Mouse (Mus musculus): ENCODE measurements around the gene Galc.
A peak's percentile ranks its signal among the peaks of the same experiment; 100 is the strongest.

Galc gene

DNA sequence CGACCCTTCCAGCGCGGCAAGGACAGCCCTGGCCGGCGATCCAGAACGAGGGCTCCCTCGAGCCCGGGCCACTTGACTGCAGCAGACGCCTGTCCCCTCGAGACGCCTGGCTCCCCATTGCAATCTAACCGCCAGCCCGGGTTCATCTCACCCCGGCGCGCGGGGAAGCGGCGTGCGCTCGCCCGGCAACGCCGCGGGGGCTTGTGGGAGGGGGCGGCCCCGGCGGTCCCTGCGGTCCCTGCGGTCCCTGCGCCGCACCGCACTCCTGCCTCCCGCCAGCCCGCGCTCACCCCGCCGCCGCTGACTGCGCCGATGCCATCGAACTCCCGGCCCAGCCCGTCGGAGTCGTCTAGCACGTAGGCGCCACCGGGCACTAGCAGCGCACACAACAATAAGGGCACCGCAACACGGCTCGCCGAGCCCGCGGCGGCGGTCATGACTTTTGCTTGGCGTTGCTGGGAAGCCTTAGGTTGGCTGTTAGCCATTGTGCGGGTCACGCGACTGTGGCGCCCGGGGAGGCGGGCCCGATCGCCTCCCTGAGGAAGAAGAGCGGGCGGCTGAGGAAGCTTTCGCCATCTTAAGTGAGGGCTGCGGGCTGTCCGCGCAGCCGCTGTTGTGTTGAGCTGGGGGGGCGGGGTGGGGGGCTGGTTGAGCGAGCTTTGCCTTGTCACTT, at the start of gene Galc:
Galc (minus strand) TSS at position 615 of the 673 bp plus-strand sequence.
- peak; percentile 86 for DNase-seq (ENCODE audit: low spot score)

DNA sequence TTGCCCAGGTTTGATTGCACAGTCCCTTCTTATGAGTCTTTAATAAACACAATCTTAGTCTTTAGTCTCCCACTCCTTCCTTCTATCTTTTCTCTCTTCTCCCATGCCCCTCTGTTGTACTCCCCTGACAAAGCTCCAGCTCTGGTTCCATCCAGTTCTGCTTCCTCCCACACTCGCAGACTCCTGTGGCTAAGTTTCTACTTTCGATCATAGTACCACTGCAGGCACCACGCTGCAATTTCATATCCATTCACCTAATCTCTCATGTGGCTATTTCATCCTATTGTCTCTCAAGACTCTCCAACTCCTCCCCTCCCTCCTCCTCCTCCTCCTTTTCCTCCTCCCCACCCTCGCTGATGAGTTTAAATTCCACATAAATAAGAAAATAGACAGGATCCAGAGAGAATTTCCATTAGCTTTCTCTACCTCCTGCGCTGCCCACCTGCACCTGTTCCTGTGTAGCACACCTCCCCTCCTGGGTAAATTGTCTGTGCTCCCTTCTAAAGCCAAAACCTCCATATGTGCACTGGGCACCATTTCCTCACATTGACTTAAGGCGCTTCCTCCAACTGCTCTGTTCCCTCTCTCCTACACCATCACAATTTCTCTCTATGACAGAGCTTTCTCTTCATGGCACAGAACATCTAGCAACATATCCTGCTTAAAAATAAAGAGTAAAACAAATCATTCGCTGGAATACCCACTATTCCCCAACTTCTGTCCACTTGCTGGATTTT, 48.1 kb upstream of the Galc start:
- DNase-seq (ENCODE audit: low spot score), result no peak

DNA sequence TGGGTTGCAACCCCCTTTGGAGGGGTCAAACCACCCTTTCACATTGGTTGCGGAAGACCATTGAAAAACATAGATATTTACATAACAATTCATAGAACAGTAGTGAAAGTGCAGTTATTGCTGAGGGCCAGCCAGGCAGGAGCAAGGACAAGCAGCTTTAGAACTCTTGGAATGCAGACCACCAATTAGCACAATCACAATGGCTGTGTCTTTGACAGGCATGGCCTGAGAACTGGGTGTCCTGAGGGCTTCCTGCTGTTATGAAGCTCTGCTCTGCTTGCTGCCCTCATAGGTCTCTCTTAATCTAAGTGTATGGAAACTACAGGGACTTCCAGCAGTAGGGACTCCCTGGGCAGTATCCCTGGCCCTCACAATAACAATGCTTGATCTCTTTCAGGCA, 43.8 kb upstream of the Galc start:
- DNase-seq (ENCODE audit: low spot score), result no peak

DNA sequence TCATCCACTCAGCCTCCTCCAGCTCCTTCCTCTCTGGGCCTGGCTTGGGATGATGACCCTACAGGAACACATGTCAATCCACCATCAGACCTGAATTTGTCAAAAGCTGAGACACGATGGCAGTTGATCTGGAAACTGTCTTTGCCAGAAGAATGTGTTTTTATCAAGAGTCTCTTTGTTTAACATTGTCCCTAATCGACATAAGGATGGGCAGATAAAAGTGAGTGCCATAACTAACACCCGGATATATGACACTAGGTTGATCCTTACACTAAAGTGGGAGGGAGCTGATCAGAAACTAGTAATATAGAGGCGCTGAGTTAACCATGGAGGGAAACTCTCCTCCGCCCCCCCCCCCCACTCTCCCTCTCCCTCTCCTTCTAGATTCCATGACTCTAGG, 42.7 kb upstream of the Galc start:
- no peak for DNase-seq (ENCODE audit: low spot score)

GRCm38 (mm10) chr12:98294241-98294640, 35.0 kb upstream of the Galc start:
- no peak for DNase-seq (ENCODE audit: low spot score)

DNA sequence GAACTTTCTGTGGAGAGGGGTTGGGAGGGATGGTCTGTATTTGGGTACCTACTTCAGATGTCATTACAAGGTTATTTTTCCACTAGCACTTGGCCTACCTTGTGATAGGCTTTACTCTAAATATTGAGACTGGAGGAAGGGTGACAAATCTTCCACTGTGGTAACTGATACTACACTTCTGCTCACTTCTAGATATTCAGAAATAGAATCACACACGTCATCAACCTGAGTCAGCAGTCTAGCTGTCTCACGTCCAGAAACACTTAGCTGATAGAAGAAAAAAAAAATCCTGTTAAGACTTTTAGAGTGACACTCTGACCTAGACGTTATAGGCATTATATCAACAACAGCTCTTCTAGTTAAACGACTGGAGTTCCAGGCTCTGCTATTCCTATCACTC, 33.0 kb upstream of the Galc start:
- DNase-seq (ENCODE audit: low spot score), result no peak

DNA sequence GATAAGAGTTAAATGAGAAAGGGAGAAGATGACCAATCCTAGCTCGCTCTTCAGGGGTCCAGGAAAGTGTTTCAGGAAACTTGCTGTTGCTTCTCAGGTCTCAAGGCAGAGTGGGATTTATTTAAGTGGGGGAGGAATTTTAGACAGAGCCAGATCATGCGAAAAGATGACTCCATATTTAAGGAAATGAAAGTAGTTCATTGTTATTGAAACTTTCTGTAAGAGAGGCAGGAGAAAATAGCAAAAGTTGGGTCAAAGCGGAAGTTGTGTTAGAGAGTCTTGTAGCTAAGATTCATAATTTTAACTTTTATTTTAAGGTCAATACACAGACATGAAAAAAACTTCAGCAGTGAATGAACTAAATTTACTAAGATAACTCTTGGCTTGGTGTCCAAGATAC, 31.2 kb upstream of the Galc start:
- no peak for DNase-seq (ENCODE audit: low spot score)

- DNase-seq (ENCODE audit: low spot score), result no peak
Measured at GRCm38 (mm10) chr12:98284477-98284876, 25.2 kb upstream of the Galc start.

DNA sequence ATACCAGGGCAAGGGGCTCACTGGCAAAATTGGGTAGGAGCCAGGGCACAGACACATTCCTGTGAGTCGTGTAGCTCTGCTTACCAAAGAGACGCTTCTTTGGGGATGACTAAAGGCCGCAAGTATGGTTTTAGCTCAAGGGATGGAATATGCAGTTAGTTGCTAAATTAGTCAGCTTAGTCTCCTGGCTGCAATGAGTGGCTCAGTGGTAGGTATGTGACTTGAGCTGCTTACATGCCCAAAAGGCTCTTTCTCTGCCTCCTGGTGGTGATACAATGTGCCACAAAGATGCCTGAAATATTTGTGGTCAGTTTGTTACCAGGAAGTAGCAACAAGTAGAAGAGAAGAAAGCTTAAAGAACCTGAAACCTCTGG, 24.2 kb upstream of the Galc start:
- no peak for DNase-seq (ENCODE audit: low spot score)

GRCm38 (mm10) chr12:98282776-98283486, 23.7 kb upstream of the Galc start:
- no peak for DNase-seq (ENCODE audit: low spot score)

GRCm38 (mm10) chr12:98280996-98281395, 21.7 kb upstream of the Galc start:
- no peak for DNase-seq (ENCODE audit: low spot score)

GRCm38 (mm10) chr12:98280530-98280929, 21.3 kb upstream of the Galc start:
- peak; percentile 50 for DNase-seq (ENCODE audit: low spot score)

- no peak for DNase-seq (ENCODE audit: low spot score)
Measured at GRCm38 (mm10) chr12:98272433-98272832, 13.2 kb upstream of the Galc start.

DNA sequence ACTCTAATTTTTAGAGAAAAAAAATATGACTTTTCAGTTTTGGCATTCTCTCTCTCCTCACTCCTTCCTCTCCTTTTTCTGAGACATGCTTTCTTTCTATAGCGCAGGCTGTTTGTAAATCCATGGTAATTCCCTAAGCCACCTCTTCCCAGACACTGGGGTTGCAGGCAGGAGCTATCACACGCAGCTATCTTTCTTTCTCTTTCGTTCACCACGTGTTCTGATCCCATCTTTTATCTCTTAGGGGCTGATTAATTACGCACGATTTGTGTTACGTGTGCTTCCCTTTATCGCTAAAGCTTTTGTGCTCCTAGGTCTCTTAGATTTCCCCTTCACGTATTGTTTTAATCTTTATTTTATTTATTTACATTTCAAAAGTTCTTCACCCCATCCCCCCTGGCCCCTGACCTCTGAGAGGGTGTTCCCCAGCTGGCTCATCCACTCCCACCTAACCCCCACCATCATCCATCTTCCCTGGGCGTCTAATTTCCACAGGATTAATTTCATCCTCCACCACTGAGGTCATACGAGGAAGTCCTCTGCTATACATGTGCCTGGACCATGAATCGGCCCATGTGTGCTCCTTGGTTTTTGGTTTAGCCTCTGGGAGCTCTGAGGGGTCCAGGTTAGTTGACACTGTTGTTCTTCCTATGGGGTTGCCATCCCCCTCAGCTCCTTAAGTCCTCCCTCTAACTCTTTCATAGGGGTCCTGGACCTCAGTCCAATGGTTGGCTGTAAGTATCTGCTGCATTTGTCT, 11.7 kb upstream of the Galc start:
- DNase-seq (ENCODE audit: low spot score), result no peak

- no peak for DNase-seq (ENCODE audit: low spot score)
Measured at GRCm38 (mm10) chr12:98269791-98270745, 10.8 kb upstream of the Galc start.

DNA sequence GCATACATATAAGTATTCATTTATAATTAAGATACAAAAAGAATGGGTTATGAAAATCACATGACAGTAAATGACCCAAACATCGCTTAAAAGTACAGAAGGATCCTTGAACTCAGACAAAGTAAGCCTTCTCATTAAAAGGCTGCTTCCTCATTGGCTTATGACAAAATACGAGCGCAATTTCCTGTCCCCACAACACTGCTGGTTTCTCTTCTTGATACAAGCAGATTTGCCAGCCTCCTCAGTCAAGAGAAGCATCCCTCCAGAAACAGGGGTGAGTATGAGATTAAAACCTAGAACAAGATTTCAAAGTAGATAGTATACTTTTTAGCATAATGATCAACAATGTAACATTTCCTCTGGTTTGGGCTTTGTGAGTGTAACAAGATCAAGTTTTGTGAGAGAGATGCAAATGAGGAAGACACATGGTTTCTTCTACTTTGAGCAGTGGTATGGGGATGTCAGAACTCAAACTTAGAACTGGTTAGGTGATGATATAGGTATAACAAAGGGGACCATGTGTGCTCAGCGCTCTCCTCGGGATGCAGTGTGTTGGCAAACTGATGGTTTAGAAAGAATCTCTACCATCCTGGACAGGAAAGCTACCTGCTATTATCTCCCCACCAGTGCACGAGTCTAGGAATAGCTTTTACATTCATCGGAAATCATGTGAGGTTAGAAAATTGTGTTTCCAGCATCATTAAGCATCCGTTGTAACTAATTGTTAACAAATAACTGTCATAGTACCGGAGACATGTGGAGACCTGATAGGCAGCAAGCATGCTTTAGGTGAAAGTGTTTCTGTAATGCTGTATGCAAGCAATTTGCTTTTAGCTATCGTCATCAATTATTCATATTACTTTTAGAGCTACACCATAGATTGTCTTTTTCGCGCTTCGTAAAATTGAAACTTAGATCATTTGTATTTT, 9.4 kb upstream of the Galc start, which contains the start of gene Gpr65:
Gpr65 (plus strand) TSS at position 195 of the 929 bp plus-strand sequence.
- DNase-seq (ENCODE audit: low spot score), result no peak

- DNase-seq (ENCODE audit: low spot score), result no peak
Measured at GRCm38 (mm10) chr12:98265697-98266096, 6.4 kb upstream of the Galc start.

DNA sequence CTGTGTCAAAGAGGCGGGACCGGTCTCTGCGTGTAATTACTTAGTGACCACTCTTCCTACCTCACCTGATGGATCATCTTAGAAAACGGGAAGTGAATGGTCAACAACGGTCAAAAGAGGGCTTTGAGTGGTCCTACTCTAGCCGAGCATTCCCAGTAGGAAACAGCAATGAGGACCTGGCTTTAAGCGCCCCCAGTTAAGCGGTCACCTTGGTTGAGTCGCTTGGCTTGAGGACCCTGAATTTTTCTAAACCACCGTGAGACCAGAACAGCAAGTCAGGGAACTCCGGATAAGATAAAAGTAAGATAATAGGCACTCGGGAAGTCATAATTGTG, 226 bp upstream of the Galc start:
- no peak for DNase-seq (ENCODE audit: low spot score)

GRCm38 (mm10) chr12:98258371-98258844, 851 bp downstream of the Galc start:
- DNase-seq (ENCODE audit: low spot score), result no peak

- no peak for DNase-seq (ENCODE audit: low spot score)
Measured at GRCm38 (mm10) chr12:98255373-98255995, 3.8 kb downstream of the Galc start.
